Mouse (Mus musculus) spleen, adult 2 months (tissue): ENCODE measurements around the gene Arhgef19.

Source experiments
- CTCF ChIP-seq: fragments of 200-500 bp; IDR thresholded peaks from 2 replicates; pipeline ENCODE4 v1.5.1; 2011; ENCODE audit warnings: mild to moderate bottlenecking, inconsistent platforms; ENCODE audit not compliant: insufficient read depth, insufficient read length, insufficient replicate concordance; ENCODE audit errors: extremely low read depth
- POLR2A ChIP-seq: fragments of 200-500 bp; IDR thresholded peaks from 2 replicates; pipeline ENCODE4 v1.6.1; 2011; ENCODE audit warnings: low read depth, low read length, inconsistent platforms

DNA sequence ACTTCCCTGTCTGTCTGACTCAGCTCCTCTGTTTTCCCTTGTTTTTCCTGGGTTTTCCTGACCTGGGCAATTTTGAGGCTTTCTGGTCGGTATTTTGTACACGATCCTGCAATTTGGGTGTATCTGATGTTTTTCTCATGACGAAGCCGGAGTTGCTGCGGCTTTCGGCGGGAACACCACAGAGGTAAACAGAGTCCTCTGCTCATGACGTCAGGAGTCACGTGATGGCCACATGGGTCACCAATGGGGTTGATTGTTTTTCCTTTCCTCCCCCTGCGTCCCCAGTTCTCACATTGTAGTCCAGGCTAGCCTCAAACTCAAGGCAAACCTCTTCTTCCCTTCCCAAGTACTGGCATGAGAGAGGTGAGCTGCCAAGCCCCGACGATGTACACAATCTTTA, 20.1 kb downstream of the Arhgef19 start:
- TF ChIP-seq CTCF (no peak), POLR2A (no peak)
